Mouse (Mus musculus): ENCODE data around the gene Eng. TPM values are rescaled to one million over a fixed set of nuclear protein-coding genes. Genes with fewer than 3 reads are reported as not detected.

Eng gene
- total RNA-seq, 2 experiments from 2014 or later = 96.0 to 97.8 TPM

DNA sequence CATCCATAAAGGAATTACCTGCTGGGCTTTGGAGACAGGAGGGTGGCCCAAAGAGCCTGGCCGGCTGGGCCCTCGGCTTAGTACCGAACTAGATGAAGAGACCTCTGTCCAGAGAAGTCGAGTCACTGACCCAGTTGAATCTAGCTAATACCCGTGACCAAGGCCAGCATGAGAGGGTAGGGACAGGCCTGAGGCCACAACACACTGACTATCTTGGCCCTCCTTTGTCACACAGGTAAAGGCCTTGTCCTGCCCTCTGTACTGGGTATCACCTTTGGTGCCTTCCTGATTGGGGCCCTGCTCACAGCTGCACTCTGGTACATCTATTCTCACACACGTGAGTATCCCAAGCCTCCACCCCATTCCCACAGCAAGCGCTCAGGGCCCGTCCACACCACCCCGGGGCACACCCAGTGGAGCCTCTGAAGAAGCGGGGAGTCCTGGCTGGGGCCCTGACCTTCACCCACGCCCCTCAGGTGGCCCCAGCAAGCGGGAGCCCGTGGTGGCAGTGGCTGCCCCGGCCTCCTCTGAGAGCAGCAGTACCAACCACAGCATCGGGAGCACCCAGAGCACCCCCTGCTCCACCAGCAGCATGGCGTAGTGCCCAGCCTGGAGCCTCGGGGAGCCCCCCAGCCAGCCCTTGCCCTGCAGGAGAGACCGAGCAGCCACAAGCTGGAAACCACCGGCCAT, 34.7 kb downstream of the Eng start:
- no peak for DNase-seq

DNA sequence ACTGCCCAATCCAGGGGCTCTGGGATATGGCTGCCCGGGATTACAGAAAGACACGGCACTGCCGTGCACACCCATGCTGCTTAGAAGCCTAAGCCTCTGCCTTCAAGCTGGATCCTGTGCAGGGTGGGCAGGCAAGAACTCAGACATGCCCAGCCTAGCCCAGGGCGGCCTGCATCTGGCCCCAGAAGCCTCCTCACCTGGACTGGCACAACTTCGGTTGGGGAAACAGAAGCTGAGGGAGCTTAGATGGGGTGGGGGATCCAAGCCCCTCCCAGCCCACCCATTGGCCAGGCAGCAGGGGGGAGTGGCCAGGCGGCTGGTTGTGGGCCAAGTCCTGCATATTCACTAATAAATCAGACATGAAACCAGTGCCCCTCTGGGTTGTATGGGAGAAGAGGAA, 35.4 kb downstream of the Eng start:
- no peak for DNase-seq

DNA sequence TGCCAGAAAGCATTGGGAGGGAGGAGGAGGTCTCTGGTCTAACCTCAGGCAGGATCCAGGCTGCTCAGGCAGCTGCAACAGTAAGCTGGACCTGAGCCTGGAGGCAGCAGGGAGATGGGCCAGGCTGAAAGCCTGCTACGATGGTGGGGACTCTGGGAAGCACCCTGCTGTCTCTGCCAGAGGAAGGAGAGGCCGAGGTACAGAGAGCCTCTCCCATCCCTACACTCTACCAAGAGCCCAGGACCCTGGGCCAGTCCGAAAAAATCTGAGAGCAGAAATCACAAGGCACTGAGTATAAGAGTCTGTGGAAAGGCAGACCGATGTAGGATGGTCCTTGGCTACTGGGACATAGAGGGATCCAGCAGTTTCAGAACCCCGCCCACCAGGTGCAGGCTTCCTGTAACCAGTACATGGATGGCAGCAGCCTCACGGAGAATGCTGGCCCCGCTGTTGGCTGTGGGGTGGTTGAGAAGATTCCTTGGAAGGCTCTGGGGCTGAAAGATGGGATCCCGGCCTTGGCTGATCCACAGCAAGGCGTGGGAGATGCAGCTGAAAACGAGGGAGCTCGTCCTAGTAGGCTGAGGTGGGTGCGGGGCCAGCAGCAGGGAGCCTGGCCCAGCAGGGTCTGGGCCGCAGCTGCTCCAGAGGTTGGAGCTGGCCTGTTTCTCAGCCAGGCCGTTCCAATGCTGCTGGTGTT, 36.5 kb downstream of the Eng start:
- DNase-seq = no peak

DNA sequence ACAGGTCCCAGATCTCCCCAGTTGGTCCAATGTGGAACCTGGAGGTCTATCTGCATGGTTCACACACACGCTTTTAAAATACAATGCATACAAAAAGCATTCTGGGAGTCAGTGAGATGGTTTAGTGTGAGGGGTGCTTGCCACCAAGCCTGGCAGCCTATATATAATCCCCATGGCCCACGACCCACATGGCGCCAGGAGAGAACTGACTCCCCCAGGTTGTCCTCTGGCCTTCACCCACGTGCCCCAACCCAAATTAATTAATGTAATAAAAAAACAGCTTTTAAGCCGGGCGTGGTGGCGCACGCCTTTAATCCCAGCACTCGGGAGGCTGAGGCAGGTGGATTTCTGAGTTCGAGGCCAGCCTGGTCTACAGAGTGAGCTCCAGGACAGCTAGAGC, 37.3 kb downstream of the Eng start:
- no peak for DNase-seq

DNA sequence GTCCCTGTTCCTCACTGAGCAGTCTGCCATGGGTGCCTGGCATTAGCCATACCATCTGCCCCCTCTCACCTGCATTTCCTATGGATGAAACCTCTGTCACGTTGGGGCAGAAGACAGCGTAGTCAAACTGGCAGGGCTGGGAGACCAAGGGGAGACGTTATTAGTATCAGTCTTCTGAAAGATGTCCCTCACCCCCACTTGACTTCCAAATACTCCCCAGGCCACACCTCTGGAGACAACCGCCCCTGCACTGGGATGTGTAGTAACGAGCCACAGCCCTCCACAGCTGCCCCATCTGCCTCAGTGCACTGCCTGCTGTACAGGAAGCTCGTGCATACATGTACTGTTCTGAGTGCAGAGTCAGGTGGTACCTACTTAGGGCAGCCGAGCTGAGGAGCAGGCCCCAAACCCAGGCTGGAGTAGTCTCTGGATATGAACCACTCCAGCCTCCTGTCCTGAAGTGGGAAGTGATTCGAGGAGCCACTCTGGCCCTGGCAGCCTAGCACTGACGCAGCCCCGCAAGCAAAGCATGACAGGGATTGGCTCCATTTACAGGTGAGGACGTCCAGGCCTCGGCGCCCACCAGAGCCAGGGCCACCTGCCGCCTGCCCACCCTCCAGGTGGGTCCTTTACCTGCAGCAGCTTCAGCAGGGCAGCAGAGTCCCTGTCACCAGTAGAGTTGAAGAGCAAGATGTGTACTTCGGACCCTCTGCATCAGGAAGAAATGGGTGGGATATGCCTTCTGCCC, 38.5 kb downstream of the Eng start:
- no peak for DNase-seq

DNA sequence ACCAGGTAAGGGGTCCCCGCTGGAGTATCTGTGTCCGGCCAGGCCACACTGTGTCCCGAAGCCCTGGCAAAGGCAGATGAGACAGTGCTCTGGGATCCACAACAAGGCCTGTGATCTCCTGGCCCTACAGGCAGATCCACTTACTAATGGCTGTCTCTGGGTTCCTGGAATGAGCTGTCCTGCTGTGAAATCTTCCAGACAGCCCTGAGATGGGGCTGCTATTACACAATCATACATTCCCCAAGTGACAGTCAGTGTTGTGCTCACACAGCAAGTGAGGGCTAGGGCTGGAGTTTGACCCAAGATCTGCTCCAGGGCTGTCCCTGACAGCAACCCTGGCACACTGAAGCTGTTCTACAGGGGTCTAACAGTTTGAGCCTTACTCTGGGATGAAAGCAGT, 39.4 kb downstream of the Eng start:
- peak; percentile 50 to 66 for DNase-seq

DNA sequence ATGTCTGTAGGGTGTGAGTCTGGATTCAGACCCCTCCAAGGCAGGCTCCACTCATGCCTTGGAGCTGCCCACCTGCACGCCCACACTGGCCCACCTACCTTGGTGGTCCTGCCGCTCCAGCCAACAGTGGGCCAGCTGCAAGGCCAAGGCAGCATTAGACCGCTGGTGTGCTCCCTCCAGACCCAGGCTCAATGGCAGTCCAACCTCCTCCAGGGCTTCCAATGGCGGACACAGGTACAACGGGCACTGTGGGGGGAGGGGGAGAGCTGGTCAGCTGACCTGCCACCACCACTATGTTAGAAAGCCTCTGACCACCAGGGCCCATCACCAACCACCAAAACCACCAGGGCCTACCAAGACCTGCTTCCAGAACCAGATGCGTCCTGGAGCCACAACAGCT, 40.2 kb downstream of the Eng start:
- no peak for DNase-seq

DNA sequence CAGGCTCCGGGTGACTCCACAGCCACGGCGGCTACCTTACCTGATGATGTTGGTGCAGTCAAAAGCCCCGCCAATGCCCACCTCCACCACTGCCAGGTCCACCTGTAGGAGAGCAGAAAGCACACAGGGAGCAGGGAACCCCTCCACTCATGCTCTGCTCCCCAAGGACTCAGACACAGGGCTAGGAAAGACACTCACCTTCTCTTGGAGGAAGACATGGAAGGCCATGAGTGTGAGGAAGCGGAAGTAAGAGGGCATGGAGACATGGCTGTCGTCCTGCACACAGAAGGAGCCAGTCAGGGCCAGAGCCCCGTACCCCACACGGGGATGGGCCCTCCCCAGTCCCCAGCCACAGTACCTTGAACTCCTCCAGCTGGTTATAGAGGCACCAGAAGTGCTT, 41.2 kb downstream of the Eng start:
- DNase-seq = no peak

DNA sequence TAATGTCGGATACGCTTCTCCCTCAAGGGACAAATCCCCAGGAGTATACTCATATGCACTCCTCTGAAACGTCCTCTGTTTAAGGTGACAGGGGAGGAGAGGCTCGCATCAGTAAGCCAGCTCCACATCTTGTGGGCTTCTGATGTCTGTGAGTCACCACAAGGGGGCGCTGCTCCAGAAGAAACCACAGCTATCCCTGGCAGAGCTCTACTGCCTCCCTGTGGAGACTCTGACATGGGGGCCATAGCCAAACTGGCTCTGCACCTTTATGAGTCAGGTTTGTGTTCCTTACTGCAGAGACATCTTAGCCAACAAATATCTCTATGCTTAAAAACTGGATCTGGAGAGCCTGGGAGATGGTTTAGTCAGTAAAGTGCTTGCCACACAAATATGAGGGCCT, 43.0 kb downstream of the Eng start:
- peak; percentile 93 to 94 for DNase-seq

DNA sequence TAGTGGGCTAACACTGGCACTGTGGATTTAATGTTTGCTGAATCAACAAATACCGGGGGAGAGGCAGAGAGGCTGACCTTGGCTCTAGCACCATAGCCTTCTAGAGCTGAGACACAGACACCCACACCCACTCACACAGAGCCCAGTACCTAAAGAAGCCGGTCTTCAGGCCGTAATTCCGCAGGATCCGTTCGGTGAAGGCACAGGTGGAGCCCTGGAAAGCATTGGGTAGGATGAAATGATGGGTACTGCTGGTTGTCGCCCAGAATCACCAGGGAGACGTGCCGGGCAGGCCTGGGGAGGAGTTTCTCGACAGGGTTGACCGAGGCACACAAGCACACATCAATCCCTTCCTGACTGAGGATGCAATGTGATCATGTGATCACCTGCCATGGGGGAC, 44.6 kb downstream of the Eng start:
- no peak for DNase-seq

DNA sequence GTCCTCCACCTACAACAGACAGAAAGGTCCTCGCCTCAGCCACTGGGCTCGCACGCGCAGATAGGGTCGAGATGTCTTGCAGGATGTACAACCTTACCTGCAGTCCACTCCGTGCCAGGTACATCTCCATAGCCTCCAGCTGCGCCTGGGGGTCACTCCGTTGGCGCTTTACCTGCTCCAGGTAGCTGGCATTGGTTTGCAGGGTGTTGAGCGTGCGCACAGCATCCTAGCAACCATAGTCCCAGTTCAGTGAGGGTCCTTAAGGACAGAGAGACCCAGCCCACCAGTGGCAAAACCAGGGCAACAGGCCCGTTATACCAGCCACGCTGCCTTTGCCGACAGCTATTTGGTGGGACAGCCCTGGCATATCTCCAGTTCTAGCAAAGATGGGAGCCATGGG, 46.1 kb downstream of the Eng start:
- DNase-seq = no peak

DNA sequence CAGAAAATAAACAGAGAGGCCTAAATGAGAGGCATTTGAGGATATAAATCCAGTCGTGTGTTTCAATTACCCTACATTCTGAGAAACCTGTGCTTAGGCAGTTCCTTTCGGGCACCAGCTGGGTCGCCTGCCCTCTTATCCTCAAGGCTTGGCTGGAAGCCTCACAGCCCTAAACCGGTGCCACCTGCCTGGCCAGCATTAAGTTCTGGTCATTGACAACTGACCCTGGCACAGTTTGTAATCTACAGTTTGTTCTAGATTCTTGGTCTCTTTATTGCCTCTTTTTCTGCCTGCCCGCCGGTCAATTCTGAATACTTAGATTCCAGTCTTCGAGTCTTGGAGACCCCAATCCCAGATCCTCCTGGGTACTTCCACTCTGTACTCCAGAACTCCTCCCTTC, 46.9 kb downstream of the Eng start:
- no peak for DNase-seq

DNA sequence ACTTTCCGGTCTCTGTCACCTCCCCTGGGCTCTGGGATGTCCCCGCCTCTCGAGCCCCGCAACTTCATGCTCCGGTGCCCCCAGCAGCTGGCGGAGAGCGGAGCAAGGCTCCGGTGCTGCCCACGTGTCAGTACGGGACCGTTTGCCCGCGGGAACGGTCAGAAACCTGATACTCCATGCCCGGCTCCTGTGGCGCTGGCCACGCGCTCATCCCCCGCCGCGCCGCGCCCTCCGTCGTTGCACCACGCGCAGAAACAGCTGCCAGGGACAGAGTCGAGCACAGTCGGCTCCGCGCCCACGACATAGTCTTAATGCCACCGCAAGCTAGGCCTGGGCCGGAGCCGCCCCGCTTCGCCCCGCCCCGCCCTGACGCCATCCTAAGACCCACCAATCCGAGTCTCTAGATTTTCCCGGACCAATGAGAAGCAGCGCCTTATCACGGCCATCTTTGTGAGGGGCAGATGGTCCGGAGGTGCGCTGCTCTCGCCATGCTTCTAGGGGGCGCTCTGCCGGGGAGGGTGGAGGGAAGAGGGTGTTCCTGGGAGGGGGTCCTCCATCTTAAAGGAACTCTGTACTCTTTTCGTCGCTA, 47.5 kb downstream of the Eng start:
- DNase-seq = peak; percentile 95 to 97

DNA sequence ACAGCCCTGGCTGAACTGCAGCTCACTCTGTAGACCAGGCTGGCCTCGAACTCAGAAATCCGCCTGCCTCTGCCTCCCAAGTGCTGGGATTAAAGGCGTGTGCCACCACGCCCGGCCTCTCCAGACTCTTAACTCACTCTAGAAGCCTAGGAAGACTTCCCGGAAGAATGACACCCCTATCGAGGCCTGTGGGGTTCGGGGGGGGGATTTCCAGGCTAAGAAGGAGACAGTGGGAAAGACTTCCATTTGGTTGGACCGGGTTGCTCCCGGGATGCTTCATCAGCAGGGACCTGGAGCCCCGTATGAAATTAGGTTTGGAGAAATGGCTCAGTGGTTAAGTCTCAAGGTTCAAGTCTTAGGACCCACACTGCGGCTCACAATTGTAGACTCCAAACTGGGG, 48.3 kb downstream of the Eng start:
- DNase-seq = no peak

DNA sequence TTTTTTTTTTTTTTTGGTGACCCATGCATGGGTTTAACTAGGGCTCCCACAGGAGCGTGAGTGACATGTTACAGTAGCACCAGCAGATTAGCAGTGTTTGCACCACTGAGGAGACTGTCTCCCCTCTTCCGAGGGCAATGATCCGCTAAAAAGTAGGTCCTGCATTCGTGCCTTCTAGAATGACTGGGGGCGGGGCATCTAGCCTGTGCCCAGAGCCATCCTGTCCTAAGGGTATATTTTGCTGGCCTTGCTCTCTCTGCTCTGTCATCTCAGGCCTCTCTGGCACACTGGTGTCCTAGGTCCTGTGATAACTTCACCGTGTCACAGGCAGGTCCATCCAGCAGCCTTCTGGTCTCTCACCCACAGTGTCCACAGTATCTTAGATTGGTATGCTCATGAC, 53.3 kb downstream of the Eng start:
- DNase-seq = no peak

DNA sequence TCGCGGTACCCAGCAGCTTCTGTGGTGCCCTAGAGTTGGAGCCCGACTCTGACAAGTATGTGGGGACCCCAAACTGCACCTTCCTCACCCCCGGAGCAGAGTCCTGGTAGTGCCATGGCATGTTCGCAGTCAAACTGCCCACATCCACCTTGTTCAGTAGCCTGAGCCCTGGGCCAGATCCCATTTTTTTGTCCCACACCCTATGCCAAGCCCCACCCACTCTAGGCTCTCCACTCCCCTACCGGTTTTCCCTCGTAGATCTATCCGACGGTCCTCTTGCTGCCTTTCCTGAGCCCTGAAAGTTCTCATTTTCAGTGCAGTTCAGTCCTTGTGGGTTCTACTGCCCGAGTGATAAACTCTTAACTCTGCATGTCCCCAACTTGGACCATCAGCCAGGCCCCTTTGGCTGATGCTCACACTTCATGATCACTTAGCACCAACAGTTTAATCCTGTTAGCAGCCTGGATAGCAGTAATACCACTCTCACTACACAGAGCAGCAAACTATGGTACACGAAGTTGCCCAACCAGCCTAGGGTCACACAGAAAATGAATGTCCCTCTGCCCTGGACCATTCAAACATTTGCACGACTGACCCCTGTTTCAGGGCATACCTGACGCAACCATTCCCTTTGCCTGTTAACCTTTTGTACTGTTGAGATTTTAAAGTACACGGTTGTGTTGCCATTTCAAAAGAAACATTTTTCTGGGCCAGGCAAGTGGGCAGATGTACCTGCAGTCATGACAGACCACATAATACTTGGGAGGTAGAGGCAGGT, 54.8 kb downstream of the Eng start:
- DNase-seq = no peak

DNA sequence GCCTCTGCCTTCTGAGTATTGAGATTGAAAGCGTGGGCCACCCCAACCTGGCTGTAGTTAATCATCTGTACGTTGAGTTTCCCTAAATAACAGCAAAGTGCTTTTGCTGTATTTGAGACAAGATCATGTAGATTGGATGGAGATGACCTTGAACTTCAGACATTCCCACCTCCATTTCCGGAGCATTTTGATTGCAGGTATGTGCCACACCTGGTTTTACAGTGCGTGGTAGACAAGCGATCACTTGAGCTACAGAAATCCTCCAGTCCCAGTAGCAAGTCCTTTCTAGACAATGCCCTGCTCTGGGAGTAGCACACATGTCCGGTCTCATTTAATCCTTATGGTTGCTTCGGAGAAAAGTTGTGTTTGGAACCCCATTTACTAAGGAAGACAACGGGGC, 56.7 kb downstream of the Eng start:
- DNase-seq = no peak

DNA sequence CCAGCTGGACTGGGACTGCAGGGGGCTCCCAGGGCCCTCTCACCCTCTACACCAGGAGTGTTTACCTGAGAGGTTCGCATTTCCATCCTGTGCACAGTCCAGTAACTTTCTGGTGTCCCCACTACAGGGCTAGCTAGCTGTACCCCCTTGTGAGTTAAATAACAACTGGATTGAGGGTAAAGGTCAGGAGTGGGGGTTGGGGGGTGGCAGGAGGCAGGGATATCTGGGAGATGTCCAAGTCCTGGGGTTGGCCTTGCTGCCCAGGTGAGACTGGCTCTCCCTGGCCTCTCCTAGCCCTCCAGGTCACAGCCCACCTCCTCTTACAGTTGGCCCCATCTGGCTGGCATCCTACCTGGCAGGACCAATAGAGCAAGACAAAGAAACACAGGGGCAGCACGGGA, 57.6 kb downstream of the Eng start, which contains the start of gene Fpgs:
Gene Fpgs, minus strand, starts transcription at position 125 of the 401 bp plus-strand sequence.
- peak in 1 of 2 experiments; percentile 36 for DNase-seq

DNA sequence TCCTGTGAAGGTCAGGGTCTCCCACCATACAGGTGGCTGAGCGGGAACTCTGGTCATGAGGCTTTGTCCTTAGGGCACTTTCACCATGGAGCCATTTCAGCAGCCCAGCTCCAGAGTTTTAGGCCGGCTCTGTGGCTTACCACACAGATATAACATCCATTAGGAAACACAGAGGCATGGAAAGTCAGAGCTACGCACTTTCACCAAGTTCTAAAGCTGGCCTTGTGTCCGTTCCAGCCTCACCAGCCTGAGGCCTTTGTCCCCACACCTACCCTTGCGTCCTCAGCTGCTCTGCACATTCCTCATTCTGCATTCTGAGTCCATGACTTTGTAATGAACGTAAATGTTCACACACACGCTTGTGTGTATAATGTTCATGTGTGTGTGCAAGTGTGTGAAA, 58.6 kb downstream of the Eng start:
- no peak for DNase-seq

DNA sequence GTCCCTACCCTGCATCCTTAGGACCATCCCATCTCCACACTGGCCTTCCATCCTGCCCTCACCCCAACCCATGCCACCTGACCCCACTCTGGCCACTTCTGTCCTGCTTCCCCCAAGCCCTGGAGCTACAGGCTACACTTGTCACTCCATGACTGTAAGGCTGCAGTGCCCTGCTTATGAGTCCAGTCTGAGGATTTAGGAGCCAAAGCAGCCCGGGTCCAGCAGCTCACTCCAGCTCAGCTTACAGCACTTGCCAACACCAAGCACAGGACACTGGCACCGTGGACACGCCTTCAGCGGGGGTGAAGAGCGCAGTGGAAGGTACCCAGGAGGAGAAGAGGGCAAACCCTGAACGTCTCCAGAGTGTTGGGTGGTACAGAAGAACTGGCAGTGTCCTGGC, 60.6 kb downstream of the Eng start:
- no peak for DNase-seq

DNA sequence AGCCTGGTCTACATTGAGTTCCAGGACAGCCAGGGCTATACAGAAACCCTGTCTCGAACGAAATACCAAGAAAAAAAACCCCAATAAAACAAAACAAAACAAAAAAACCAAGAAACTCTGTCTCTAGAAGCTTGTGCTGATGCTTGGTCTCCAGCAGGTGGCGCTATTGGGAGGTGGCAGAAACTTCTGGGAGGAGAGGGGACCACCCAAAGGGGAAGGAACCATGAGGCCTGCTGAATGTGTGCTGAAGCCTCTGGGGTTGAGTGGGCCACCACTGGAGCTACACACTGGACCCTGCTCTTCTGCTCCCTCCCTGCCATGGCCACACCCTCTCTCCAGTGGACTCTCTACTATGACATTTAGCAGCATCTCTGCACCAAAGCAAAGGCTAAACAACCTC, 62.2 kb downstream of the Eng start:
- DNase-seq = peak; percentile 53 to 71

DNA sequence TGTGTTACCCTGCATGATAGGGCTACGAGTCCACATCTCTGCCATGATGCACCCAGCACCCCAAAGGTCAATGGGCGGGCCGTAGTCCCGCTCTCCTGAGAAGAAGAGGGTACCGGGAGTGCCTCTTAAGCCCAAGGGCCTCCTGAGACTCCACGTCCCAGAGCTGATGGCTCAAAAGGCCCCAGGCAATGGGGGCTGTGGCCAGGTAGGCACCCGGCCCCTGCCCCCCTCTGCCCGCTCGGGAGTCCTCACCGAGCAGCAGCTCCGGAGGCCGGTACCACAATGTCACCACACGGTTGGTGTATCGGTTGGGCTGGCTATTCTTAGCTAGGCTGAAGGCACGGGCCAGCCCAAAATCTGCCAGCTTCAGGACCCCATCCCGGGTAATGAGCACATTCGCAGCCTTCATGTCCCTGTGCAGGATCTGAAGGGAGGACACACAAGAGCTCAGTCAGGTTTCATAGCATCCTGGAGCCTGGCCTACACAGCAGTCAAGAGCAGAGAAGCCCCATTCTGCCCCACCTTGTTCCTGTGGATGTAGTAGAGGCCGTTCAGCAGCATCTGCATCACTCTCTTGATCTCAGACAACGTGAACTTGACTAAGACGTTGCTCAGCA, 63.2 kb downstream of the Eng start:
- no peak for DNase-seq

All from adrenal gland, postnatal 36 days (tissue).